Mouse (Mus musculus) ES-E14 (cell line): ENCODE measurements around the gene Tpsg1.

Source experiments
- CHD2 ChIP-seq: IDR thresholded peaks from 2 replicates; pipeline ENCODE4 v1.6.1; 2014; ENCODE audit warnings: mild to moderate bottlenecking, low read depth, low read length, inconsistent platforms
- HCFC1 ChIP-seq: IDR thresholded peaks from 2 replicates; pipeline ENCODE4 v1.6.1; 2012; ENCODE audit warnings: low read length, inconsistent platforms, borderline replicate concordance; ENCODE audit not compliant: insufficient read depth
- MAFK ChIP-seq: IDR thresholded peaks from 2 replicates; pipeline ENCODE4 v1.6.1; 2014; ENCODE audit warnings: mild to moderate bottlenecking, low read depth, low read length, inconsistent platforms; ENCODE audit not compliant: insufficient read depth
- ZC3H11A ChIP-seq: IDR thresholded peaks from 2 replicates; pipeline ENCODE4 v1.6.1; 2012; ENCODE audit warnings: low read depth, mild to moderate bottlenecking, inconsistent platforms, low read length, borderline replicate concordance
- ZNF384 ChIP-seq: IDR thresholded peaks from 2 replicates; pipeline ENCODE4 v1.6.1; 2012; ENCODE audit warnings: low read depth, low read length, inconsistent platforms

GRCm38 (mm10) chr17:25363726-25364125, 5.3 kb upstream of the Tpsg1 start:
- TF ChIP-seq CHD2 (no peak), ZNF384 (no peak), HCFC1 (no peak), MAFK (no peak), ZC3H11A (peak; percentile 70)
